Mouse (Mus musculus) forebrain, embryonic 11.5 days (tissue): ENCODE measurements around the gene Olfr1105. TPM values are rescaled to one million over a fixed set of nuclear protein-coding genes. Genes with fewer than 3 reads are reported as not detected.

Experiments
- ATAC-seq: fragments of 200-750 bp; cut with Nextera tagmentation; replicated peaks from 2 replicates; pipeline ENCODE4 v1.8.0; 2017; ENCODE audit warnings: moderate TSS enrichment; ENCODE audit not compliant: low FRiP score
- DNase-seq: peaks from one replicate; pipeline ENCODE4 v3.0.0-alpha.2; 2017; ENCODE audit warnings: low spot score
- H3K27ac ChIP-seq: fragments of 300-500 bp; sonication (generic); 2 replicates; pipeline ENCODE4 v1.5.1; 2014; ENCODE audit warnings: low read depth, low read length
- H3K27me3 ChIP-seq: fragments of 300-500 bp; sonication (generic); 2 replicates; pipeline ENCODE4 v1.6.1; 2014; ENCODE audit warnings: mild to moderate bottlenecking, low read length, mixed read lengths; ENCODE audit not compliant: control insufficient read depth, insufficient read depth
- H3K36me3 ChIP-seq: fragments of 300-500 bp; sonication (generic); 2 replicates; pipeline ENCODE4 v1.6.1; 2014; ENCODE audit warnings: mild to moderate bottlenecking, low read length, moderate library complexity, mixed read lengths; ENCODE audit not compliant: control insufficient read depth, insufficient read depth
- H3K4me1 ChIP-seq: fragments of 300-500 bp; sonication (generic); replicated peaks from 2 replicates; pipeline ENCODE4 v1.6.1; 2014; ENCODE audit warnings: low read length, mixed read lengths; ENCODE audit not compliant: control insufficient read depth, insufficient read depth
- H3K4me2 ChIP-seq: fragments of 300-500 bp; sonication (generic); 2 replicates; pipeline ENCODE4 v1.6.1; 2014; ENCODE audit warnings: low read depth, mild to moderate bottlenecking, low read length, moderate library complexity, mixed read lengths; ENCODE audit not compliant: severe bottlenecking
- H3K4me3 ChIP-seq: fragments of 300-500 bp; sonication (generic); 2 replicates; pipeline ENCODE4 v1.5.1; 2014; ENCODE audit warnings: low read depth, low read length
- H3K9ac ChIP-seq: fragments of 300-500 bp; sonication (generic); 2 replicates; pipeline ENCODE4 v1.6.1; 2014; ENCODE audit warnings: low read length
- H3K9me3 ChIP-seq: fragments of 300-500 bp; sonication (generic); 2 replicates; pipeline ENCODE4 v1.6.1; 2016; ENCODE audit warnings: low read length, mixed read lengths; ENCODE audit not compliant: control insufficient read depth
- WGBS: fragments of 180-500 bp; shearing (Covaris S2); extraction: QIAGEN DNeasy Blood & Tissue Kit; methylation state at CpG from one replicate; pipeline ENCODE4 v1.1.7; 2014; 5-methylcytosine and 5-hydroxymethylcytosine counted together
- polyA plus RNA-seq: library from polyadenylated mRNA; unstranded; fragments of >200 nt; fragmentation: Nextera tagmentation; extraction: Ambion mirVana; gene quantifications from 2 replicates; pipeline ENCODE4 v1.2.1, GENCODE M21; 2014

Gene Olfr1105
- not detected in 2 replicates for polyA plus RNA-seq

DNA sequence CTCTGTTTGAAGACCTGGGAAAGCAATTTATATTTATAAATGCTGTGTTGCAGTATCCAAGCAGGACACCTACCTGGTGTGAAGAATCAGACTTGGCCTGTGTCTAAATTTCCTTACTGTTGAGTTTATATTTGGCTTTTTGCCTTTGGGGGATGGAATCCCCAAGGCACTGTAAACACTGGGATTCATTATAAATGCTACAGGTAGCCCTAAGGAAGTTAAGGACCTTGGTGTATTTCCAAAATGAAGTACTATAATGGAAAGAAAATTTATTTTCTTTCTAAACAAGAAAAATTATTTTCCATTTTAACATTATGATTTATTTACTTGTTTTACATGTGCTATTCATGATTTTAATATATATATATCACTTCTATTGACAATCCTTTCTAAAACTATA is at the start of gene Olfr1105:
Olfr1105 (minus strand) TSS at position 101 of the 400 bp plus-strand sequence.
- no peak within 1 kb of the TSS for H3K9ac ChIP-seq
- H3K27ac ChIP-seq: no peak within 1 kb of the TSS
- no peaks in the 10 kb centered on the region for H3K36me3 ChIP-seq
- H3K4me1 ChIP-seq: no peaks in the 10 kb centered on the region
- H3K9me3 ChIP-seq: no peaks in the 10 kb centered on the region
- no peaks in the 10 kb centered on the region for H3K27me3 ChIP-seq
- H3K4me3 ChIP-seq: no peak within 1 kb of the TSS
- no peak for ATAC-seq
- DNase-seq: no peak
- H3K4me2 ChIP-seq: no peak within 1 kb of the TSS

DNA sequence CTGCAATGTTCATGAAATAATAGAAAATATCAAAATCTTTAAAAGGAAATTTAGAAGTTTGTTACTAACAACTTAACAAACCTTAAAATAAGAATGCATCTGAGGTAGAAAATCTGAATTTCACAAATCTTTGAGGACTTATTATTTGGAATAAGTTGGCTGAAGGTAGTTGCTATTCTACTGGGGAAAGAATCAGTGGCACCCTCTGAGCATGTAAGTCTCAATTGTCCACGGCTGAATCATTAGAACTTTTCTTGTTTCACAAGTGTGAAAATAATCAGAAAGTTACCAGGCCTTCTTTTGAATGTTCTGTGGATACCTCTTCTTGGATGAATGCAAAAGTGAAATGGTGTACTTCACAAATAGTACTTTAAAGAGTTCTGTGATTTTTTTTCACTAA is 39.4 kb upstream of the Olfr1105 start, which contains the start of gene Olfr1107:
Olfr1107 (minus strand) TSS at position 101 of the 400 bp plus-strand sequence.
- H3K36me3 ChIP-seq: no peaks in the 10 kb centered on the region
- no peak for ATAC-seq
- no peak within 1 kb of the TSS for H3K9ac ChIP-seq
- H3K4me3 ChIP-seq: no peak within 1 kb of the TSS
- no peak within 1 kb of the TSS for H3K27ac ChIP-seq
- H3K4me2 ChIP-seq: no peak within 1 kb of the TSS
- H3K9me3 ChIP-seq: no peaks in the 10 kb centered on the region
- no peaks in the 10 kb centered on the region for H3K27me3 ChIP-seq
- H3K4me1 ChIP-seq: no peaks in the 10 kb centered on the region
- no peak for DNase-seq
- 89% methylated on average over 1 of the region's 1 CpGs for WGBS

DNA sequence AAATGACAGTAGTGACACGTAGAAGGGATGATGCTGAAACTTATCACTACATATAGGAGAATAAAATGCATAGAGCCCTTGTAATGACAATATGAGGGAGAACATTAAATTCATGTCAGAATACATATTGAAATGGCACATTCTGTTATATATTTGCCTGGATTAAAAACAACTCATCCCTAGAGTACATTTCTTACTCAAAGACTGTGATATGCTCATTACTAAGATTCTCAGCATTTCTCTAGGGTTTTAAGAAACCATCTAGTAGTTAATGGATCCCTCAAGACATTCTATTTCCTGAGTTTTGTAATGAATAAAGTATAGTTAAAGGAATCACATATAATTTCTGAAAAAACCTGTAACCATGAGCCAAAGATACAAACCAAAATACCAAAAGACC is 15.8 kb upstream of the Olfr1105 start, which contains the start of gene Olfr1106:
Olfr1106 (minus strand) TSS at position 101 of the 400 bp plus-strand sequence.
- DNase-seq (no peak), ATAC-seq (no peak)
- Histone ChIP-seq H3K27me3 (no peaks in the 10 kb centered on the region), H3K4me1 (no peaks in the 10 kb centered on the region), H3K4me3 (no peak within 1 kb of the TSS), H3K9me3 (no peaks in the 10 kb centered on the region), H3K27ac (no peak within 1 kb of the TSS), H3K36me3 (no peaks in the 10 kb centered on the region), H3K9ac (no peak within 1 kb of the TSS), H3K4me2 (no peak within 1 kb of the TSS)
- 85% methylated on average over 1 of the region's 1 CpGs for WGBS

DNA sequence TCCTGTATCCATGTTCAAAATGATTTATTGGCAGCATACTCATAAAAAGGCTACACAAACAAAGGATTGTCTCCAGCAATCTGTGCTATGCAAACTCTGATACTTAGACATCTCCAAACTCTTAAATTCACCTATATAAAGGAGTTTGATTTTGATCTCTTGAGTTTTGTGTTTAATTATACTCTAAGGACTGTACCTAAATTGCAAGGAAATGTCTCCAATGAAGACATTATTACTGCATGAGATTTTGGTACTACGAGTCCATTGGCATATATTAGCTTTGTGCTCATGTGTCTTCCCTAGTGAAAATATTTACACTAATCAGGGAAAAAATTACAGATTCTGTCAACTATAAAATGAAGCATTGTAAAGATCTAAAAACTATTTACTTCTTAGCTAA is 9.4 kb downstream of the Olfr1105 start, which contains the start of gene Olfr1104:
Olfr1104 (minus strand) TSS at position 101 of the 400 bp plus-strand sequence.
- no peaks in the 10 kb centered on the region for H3K9me3 ChIP-seq
- H3K36me3 ChIP-seq: no peaks in the 10 kb centered on the region
- no peaks in the 10 kb centered on the region for H3K4me1 ChIP-seq
- no peak for ATAC-seq
- WGBS: 84% methylated on average over 1 of the region's 1 CpGs
- H3K27me3 ChIP-seq: no peaks in the 10 kb centered on the region
- no peak within 1 kb of the TSS for H3K9ac ChIP-seq
- no peak within 1 kb of the TSS for H3K4me3 ChIP-seq
- DNase-seq: no peak
- no peak within 1 kb of the TSS for H3K4me2 ChIP-seq
- H3K27ac ChIP-seq: no peak within 1 kb of the TSS

DNA sequence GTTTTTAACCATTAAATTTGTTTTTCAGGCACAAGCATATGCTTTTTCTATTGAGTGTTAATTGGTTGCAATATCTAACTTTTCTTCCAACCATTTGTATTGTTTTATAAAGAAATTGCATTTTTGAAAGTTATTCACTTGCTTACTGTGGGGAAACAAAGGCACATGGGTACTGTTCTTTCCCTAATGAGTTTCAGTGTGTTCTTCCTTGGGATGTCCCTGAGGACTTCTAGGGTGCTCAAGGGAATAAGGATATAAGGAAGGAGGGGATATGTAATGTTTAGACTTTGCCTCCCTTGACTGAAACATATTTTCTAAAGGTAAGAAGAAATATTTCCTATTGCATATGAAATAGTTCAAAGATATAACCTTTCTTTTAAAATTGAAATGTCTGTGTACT is 38.2 kb downstream of the Olfr1105 start, which contains the start of gene Olfr1102:
Olfr1102 (plus strand) TSS at position 301 of the 400 bp plus-strand sequence.
- Histone ChIP-seq H3K9me3 (no peaks in the 10 kb centered on the region), H3K9ac (no peak within 1 kb of the TSS), H3K4me3 (no peak within 1 kb of the TSS), H3K36me3 (no peaks in the 10 kb centered on the region), H3K27ac (no peak within 1 kb of the TSS), H3K27me3 (no peaks in the 10 kb centered on the region), H3K4me1 (no peaks in the 10 kb centered on the region), H3K4me2 (no peak within 1 kb of the TSS)
- DNase-seq: no peak
- ATAC-seq: no peak

DNA sequence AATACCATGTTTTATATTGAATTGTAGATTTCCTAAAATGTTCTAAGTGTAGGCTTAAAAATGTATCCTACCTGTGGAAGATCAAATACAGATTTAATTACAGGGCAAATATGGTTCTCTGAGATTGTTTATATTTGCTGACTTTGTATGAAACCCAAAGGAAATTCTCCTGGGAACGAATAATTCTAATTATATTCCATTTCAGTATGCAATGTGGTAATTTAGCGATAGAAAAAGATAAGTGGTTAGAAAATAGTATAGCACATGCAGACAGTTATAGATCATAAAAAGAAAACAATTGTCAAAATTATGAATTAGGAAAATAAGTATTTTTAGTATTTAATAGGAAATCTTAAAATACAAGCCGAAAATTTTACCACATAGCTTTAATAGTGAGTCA is 45.2 kb downstream of the Olfr1105 start, which contains the start of gene Olfr1101:
Olfr1101 (minus strand) TSS at position 101 of the 400 bp plus-strand sequence.
- H3K27me3 ChIP-seq: no peaks in the 10 kb centered on the region
- no peak for DNase-seq
- H3K27ac ChIP-seq: no peak within 1 kb of the TSS
- no peak within 1 kb of the TSS for H3K4me3 ChIP-seq
- H3K9ac ChIP-seq: no peak within 1 kb of the TSS
- 80% methylated on average over 3 of the region's 3 CpGs for WGBS
- no peaks in the 10 kb centered on the region for H3K9me3 ChIP-seq
- no peaks in the 10 kb centered on the region for H3K36me3 ChIP-seq
- no peaks in the 10 kb centered on the region for H3K4me1 ChIP-seq
- ATAC-seq: no peak
- H3K4me2 ChIP-seq: no peak within 1 kb of the TSS

Other genes with a start within 250 kb of the Olfr1105 start
- not detected in 2 replicates for gene Olfr141, start 226.5 kb downstream of the Olfr1105 start, polyA plus RNA-seq
- not detected in 2 replicates for gene Olfr1094, start 211.9 kb downstream of the Olfr1105 start, polyA plus RNA-seq
- not detected in 2 replicates for gene Olfr1095, start 184.8 kb downstream of the Olfr1105 start, polyA plus RNA-seq
- not detected in 2 replicates for gene Gm13723, start 161.7 kb downstream of the Olfr1105 start, polyA plus RNA-seq
- gene Olfr1097, start 144.3 kb downstream of the Olfr1105 start, polyA plus RNA-seq: not detected in 2 replicates
- not detected in 2 replicates for gene Olfr1098, start 112.0 kb downstream of the Olfr1105 start, polyA plus RNA-seq
- gene Olfr1099, start 75.8 kb downstream of the Olfr1105 start, polyA plus RNA-seq: not detected in 2 replicates
- not detected in 2 replicates for gene Olfr1100, start 56.6 kb downstream of the Olfr1105 start, polyA plus RNA-seq
- not detected in 2 replicates for gene Olfr1101, start 45.3 kb downstream of the Olfr1105 start, polyA plus RNA-seq
- not detected in 2 replicates for gene Olfr1102, start 38.1 kb downstream of the Olfr1105 start, polyA plus RNA-seq
- gene Olfr1104, start 9.5 kb downstream of the Olfr1105 start, polyA plus RNA-seq: not detected in 2 replicates
- gene Olfr1106, start 15.7 kb upstream of the Olfr1105 start, polyA plus RNA-seq: not detected in 2 replicates
- gene Olfr1107, start 39.3 kb upstream of the Olfr1105 start, polyA plus RNA-seq: not detected in 2 replicates
- not detected in 2 replicates for gene Olfr1109, start 59.5 kb upstream of the Olfr1105 start, polyA plus RNA-seq
- not detected in 2 replicates for gene Olfr259, start 78.0 kb upstream of the Olfr1105 start, polyA plus RNA-seq
- gene Olfr1110, start 103.8 kb upstream of the Olfr1105 start, polyA plus RNA-seq: not detected in 2 replicates
- not detected in 2 replicates for gene Olfr1111, start 116.1 kb upstream of the Olfr1105 start, polyA plus RNA-seq
- not detected in 2 replicates for gene Olfr1112, start 151.3 kb upstream of the Olfr1105 start, polyA plus RNA-seq
- not detected in 2 replicates for gene Olfr1113, start 172.4 kb upstream of the Olfr1105 start, polyA plus RNA-seq
- not detected in 2 replicates for gene Olfr1115, start 211.5 kb upstream of the Olfr1105 start, polyA plus RNA-seq
- gene Olfr1116, start 231.0 kb upstream of the Olfr1105 start, polyA plus RNA-seq: not detected in 2 replicates